14 mouse cellular contexts compared by ENCODE assay signal in genomic region chr13:72355297-72355696, GRCm38 (mm10).
A peak's percentile ranks its signal among the peaks of the same experiment; 100 is the strongest.
DNase-seq lines count a peak whose midpoint lies in the region.
"Had no signal": no experiment of that assay in that cellular context is flagged by ENCODE, and none has a peak within 500 bp of the region (broad histone marks: within the 10 kb centered on the region; RNA-seq: fewer than 3 reads in every experiment).

No protein-coding gene starts in this region.

- peak; percentile 27 for DNase-seq in kidney, adult 9 months
- no peak for DNase-seq in kidney, postnatal 4 days
- DNase-seq in fat pad, adult 2 months (ENCODE audit: extremely low read depth, low read depth, low spot score): peak; percentile 72
- DNase-seq in gonadal fat pad, adult 2 months (ENCODE audit: low read depth): peak; percentile 56
- no peak for DNase-seq in layer of hippocampus, postnatal 36 days
- no peak for DNase-seq in gastrocnemius, postnatal 10 days
- DNase-seq: adrenal gland, adult 8-10 months; adrenal gland, postnatal 14 days; adrenal gland, postnatal 36 days; cerebellum, adult 11-12 months; cerebellum, adult 2 months; cerebellum, adult 9-10 months; cerebellum, postnatal 10 days; cerebellum, postnatal 25 days had no signal

Comparison
In these comparisons a context has a peak if more than half of its experiments do, and no peak if none do; other contexts are left out.
1. DNase-seq: peak in kidney, adult 9 months (single experiment), fat pad, adult 2 months (single experiment) and gonadal fat pad, adult 2 months (single experiment); none in kidney, postnatal 4 days (0 of 2), layer of hippocampus, postnatal 36 days (0 of 2) and gastrocnemius, postnatal 10 days (single experiment).